Mouse (Mus musculus) monocyte, adult 2 months (primary cell): Measurements from ENCODE around the gene Traf5.

Source experiments
- DNase-seq, 2 experiments: peaks; one replicate each; pipeline ENCODE4 v3.0.0; 2022; ENCODE audit warnings: low spot score in 2 of 2, low read depth in 1 of 2

The Traf5 gene

GRCm38 (mm10) chr1:192092879-192093660 lies 711 bp upstream of the Traf5 start:
- DNase-seq = peak; percentile 49 to 76

GRCm38 (mm10) chr1:192090689-192091567 lies 1.4 kb downstream of the Traf5 start:
- no peak for DNase-seq

- no peak for DNase-seq
Observed at GRCm38 (mm10) chr1:192090281-192090680, 2.1 kb downstream of the Traf5 start.

GRCm38 (mm10) chr1:192089208-192090166 lies 2.9 kb downstream of the Traf5 start:
- no peak for DNase-seq

GRCm38 (mm10) chr1:192088011-192088410 lies 4.3 kb downstream of the Traf5 start:
- no peak for DNase-seq

- no peak for DNase-seq
Observed at GRCm38 (mm10) chr1:192087098-192087497, 5.3 kb downstream of the Traf5 start.

- DNase-seq = no peak
Observed at GRCm38 (mm10) chr1:192086279-192087037, 5.9 kb downstream of the Traf5 start.

GRCm38 (mm10) chr1:192085218-192085617 lies 7.1 kb downstream of the Traf5 start:
- DNase-seq = no peak

- DNase-seq = no peak
Observed at GRCm38 (mm10) chr1:192082646-192083045, 9.7 kb downstream of the Traf5 start.

- no peak for DNase-seq
Observed at GRCm38 (mm10) chr1:192081129-192081528, 11.2 kb downstream of the Traf5 start.

GRCm38 (mm10) chr1:192079121-192079520 lies 13.2 kb downstream of the Traf5 start:
- DNase-seq = no peak

GRCm38 (mm10) chr1:192078406-192078805 lies 14.0 kb downstream of the Traf5 start:
- DNase-seq = peak; percentile 56 to 74

GRCm38 (mm10) chr1:192076796-192077535 lies 15.4 kb downstream of the Traf5 start:
- no peak for DNase-seq

GRCm38 (mm10) chr1:192076101-192076500 lies 16.3 kb downstream of the Traf5 start:
- no peak for DNase-seq

- DNase-seq = no peak
Observed at GRCm38 (mm10) chr1:192074824-192075223, 17.5 kb downstream of the Traf5 start.

- no peak for DNase-seq
Observed at GRCm38 (mm10) chr1:192072426-192072825, 19.9 kb downstream of the Traf5 start.

GRCm38 (mm10) chr1:192070618-192071051 lies 21.7 kb downstream of the Traf5 start:
- no peak for DNase-seq

GRCm38 (mm10) chr1:192069971-192070591 lies 22.3 kb downstream of the Traf5 start:
- no peak for DNase-seq

GRCm38 (mm10) chr1:192068188-192068587 lies 24.2 kb downstream of the Traf5 start:
- no peak for DNase-seq
